Mouse (Mus musculus) embryonic fibroblast, embryonic 13.5 days (primary cell): ENCODE results near the gene Sema3c.

Experiments used
- CTCF ChIP-seq: IDR thresholded peaks from 2 replicates; pipeline ENCODE4 v1.5.1; 2011; ENCODE audit warnings: mild to moderate bottlenecking, control low read depth, low read length, moderate library complexity, borderline replicate concordance; ENCODE audit not compliant: insufficient read depth
- POLR2A ChIP-seq: IDR thresholded peaks from 2 replicates; pipeline ENCODE4 v1.6.1; 2011; ENCODE audit warnings: low read depth, mild to moderate bottlenecking, control low read depth, low read length, moderate library complexity

GRCm38 (mm10) chr5:17695366-17695765 lies 121.3 kb downstream of the Sema3c start:
- TF ChIP-seq CTCF (no peak), POLR2A (no peak)
